Mouse (Mus musculus) brain, adult 2 months (tissue): ENCODE measurements at regions not wholly inside any gene's neighbourhood (a gene's known extent, or its start where the extent isn't known, plus 50 kb on each side); places are given as distances from the start of the nearest gene placed in this dataset.

ENCODE experiments used
- DNase-seq: peaks from one replicate; pipeline ENCODE4 v3.0.0; 2011; ENCODE audit warnings: low read depth, low spot score

GRCm38 (mm10) chr9:23127338-23128017 is 95.4 kb upstream of the Bmper start:
- peak; percentile 69 for DNase-seq

GRCm38 (mm10) chr9:23128018-23128369 is 94.9 kb upstream of the Bmper start:
- DNase-seq = no peak

DNA sequence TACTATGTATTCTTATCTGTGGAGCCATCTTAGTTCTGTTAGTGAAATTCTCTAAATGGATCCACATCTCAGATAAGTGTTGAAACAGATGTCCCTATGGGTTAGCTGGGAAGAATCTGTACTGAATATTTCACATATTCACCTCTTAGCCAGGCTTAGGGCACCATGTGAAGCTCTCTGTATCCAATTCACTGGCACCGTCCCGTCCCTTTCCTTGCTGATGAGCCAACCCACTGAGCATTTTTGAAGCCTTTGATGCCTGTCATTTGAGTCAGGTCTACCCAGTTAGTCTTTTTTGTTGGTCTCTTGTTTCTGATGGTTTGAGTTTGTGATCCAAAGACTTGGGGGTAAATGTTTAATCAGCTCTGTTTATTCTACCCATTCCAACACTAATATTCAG is 88.9 kb upstream of the Bmper start:
- DNase-seq = no peak

- DNase-seq = no peak
Measured at GRCm38 (mm10) chr9:23134421-23135118, 88.3 kb upstream of the Bmper start.

- no peak for DNase-seq
Measured at GRCm38 (mm10) chr9:23136511-23136910, 86.4 kb upstream of the Bmper start.

DNA sequence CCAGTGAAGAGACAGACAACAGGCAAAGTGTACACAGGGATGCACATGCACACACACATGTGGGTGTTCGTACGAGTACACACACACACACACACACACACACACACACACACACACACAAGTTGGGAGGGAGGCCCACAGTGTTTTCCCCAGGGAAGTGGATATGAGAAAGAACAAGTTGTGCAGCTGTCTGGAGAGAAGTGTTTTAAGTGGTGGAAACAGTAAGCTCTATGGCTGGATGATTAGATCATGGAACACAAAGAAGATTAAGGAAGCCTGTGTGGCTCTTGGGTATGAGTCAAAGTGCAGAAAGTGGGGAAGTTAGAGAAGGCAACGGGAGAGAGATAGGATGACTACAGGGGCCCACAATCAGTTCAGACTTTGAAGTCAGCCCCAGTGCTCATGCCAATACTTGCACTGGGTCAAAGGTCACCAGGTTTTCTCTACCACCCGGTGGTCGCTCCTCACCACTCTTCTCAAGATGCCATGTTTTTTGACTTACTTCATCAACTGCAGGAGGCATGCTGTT is 85.1 kb upstream of the Bmper start:
- DNase-seq = no peak

DNA sequence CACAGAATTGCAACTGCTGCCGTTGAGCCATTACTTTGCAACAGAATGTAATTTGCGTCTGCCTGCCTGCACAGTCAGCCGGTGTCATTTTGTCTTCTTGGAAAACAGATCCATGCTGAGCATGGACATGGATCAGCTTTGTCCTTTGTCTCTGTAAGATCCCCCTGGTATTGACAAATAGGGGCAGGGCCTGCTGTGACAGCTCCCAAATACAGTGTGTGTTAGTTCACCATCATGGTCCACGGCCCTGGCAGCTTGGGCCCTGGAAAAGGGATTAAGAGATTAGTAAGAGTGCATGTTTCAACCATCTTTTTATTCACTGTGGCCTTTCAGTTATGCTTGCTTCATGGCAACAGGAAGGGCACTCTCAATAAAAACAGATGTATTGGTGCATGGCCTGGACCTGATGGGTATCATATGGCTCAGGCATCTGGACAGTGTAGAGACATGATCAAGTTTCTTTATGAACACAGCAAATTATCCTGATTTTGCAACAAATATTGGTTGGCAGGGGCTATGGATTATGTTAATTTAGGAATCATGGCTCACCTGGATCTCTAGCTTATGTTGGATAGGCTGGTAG is 83.2 kb upstream of the Bmper start:
- DNase-seq = no peak

DNA sequence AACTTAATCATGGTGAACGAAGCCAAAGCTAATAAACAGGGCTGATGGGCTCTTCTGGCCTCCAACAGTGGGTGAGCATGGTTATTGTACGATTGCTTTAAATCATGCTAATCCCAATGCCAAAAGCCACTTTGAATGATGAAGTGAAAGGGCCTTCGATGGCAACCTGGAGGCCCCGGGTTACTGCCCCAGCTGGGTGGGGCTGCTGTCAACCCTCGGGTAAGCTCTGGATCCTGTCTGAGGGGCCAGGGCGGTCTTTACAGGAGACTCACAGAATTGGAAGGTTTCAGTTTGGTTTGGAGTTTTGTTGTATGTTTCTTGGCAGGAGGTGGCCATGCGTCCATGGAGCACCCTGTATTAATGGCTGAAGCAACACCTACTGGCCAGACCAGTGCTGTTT is 78.6 kb upstream of the Bmper start:
- DNase-seq = no peak

GRCm38 (mm10) chr9:23150338-23150737 is 72.5 kb upstream of the Bmper start:
- DNase-seq = no peak

DNA sequence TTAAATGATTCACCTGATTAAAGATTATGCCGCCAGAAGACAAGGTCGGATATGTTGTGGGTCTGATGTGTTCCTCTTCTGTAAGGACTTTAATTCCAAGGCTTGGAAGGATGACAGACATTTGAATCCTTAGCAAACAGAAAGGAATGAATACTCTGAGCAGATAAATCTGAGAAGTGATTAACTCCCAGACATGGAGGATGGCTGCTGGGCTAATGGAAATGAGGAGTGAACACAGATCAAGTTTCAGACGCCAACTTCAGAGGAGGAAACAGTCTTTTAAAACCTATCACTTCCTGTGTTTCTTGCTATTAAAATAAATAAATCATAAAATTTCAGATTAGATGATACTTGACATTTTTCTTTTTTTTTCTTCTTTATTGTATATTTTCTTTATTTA is 72.0 kb upstream of the Bmper start:
- DNase-seq = no peak

GRCm38 (mm10) chr9:23151953-23152490 is 70.9 kb upstream of the Bmper start:
- DNase-seq = no peak

DNA sequence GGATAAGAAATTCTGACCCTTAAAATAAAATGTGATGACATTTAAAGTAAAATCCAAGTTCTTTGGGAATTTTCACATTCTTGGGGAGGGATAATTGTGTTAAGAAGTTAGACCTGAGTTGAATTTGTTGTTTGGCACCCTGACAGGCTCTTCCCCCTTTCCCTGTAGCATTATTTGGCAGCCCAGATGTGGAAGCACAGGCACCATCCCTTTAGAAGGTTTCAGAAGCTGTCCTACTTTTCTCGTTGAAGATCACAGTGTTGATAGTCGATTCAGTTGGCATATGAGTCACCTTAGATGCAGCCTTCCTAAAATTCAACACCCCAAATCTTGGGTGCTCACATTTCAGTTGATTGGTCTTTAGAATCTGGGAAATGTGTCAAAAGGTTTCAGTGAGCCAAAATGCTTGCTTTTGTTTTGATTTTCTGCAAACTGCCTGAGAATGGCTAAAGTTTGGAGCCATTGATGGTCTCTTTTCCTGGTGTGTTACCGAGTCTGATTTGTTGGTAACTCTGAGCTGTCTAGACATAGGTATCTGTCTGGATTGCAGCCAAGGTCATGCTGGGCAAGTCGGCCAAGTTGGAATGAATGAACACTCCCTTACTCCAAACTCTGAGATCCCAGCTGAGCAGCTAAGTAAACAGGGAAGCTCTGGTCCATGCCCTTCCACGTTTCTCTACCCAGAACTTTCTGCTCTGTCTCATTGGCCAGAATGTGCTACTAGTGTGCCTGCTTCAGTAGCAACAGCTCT is 65.9 kb upstream of the Bmper start:
- DNase-seq = peak; percentile 26

DNA sequence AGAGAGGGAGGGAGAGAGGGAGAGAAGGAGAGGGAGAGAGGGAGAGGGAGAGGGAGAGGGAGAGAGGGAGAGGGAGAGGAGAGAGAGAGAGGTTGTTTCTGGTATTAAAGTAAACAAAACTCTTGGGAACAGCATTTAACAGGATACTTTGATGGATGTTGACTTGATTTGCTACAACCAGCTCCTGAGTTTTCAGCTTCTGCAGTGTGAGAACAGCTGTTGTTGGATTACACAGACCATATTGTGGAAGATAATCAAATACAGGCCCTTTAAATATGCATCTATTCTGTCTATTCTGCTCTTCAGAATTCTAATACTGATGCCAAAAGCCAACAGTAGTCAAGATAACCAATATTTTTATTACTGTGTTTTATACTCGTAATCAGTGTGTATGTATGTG is 64.4 kb upstream of the Bmper start:
- DNase-seq = no peak

GRCm38 (mm10) chr9:23161346-23161745 is 61.5 kb upstream of the Bmper start:
- DNase-seq = no peak

- peak; percentile 12 for DNase-seq
Measured at GRCm38 (mm10) chr9:23167056-23167591, 55.8 kb upstream of the Bmper start.

GRCm38 (mm10) chr9:23167716-23168115 is 55.2 kb upstream of the Bmper start:
- DNase-seq = no peak

DNA sequence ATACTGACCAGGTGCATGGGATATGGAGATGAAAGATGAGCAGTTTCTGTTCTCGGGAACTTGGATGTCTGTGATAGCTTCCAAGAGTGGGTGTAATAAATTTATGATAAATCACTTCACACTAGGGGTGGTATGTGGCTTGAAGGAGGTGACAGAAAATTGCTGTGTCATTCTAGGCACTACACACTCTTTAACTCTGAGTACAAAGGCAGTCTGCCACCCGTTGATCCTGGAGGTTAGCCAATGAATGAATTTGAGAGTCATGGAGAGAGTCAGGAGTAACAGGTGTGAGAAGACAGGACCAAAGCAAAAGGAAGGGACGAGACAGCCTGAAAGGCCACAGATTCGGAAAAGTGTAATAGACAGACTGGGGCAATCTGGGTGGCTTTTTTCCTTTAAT is 54.7 kb upstream of the Bmper start:
- no peak for DNase-seq

GRCm38 (mm10) chr9:23171361-23171760 is 51.5 kb upstream of the Bmper start:
- peak; percentile 43 for DNase-seq
